Mouse (Mus musculus) thymus, postnatal 10 days (tissue): ENCODE measurements at regions not wholly inside any gene's neighbourhood (a gene's known extent, or its start where the extent isn't known, plus 50 kb on each side); places are given as distances from the start of the nearest gene placed in this dataset.

Experiments used
- DNase-seq, 2 experiments: peaks; one replicate each; pipeline ENCODE4 v3.0.0; 2021; ENCODE audit warnings: low spot score in 2 of 2

DNA sequence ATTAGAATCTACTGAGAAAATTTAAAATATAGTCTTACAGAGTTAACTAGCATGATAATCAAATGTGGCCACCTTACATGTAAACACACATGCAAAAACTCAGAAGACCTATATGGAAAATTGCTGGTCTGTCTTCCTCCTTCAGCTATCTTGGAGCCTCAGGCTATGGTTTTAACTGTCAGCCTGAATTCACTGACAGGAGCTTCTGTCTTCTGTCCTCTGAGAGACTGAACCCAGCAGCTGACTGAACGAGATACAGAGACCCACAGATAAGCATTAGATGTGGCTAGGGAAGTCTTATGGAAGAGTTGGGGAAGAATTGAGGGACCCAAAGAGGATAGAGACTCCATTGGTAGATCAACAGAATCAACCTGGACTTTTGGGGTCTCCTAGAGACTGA is 360.0 kb upstream of the Meox2 start:
- DNase-seq, result no peak

DNA sequence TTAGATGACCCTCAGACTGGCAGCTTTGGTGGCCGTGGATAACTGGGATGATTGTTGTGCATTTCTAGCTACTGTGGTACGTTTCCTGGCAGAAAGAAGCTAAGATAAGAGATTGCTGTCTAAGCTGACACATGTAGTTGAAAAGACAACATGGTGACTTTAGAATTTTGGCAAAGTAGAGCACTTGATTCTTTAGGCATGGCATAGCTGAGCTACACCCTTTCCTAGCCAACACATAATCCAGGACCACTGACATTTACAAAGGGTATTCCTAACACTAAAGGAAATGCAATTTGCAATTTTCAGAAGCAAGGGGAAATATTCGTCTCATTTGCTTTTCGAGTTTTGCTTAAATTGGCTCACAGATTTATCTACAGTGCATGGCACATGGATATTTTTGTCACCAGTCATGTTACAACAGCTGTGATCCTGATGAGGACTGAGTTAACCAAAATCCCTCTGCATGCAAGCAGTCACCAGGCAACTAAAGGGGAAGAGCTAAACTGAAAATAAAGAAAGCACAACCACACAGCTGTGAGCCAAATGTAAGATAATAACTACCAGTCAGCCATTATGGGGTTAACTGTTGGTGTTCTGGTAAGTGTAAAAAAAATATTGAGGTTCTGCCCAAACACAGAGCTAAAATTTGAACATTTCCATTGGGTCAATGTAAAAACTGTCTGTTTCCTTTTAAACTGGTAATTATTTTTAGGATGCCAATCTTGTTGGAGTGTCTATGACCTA is 342.9 kb upstream of the Meox2 start:
- DNase-seq, result no peak

DNA sequence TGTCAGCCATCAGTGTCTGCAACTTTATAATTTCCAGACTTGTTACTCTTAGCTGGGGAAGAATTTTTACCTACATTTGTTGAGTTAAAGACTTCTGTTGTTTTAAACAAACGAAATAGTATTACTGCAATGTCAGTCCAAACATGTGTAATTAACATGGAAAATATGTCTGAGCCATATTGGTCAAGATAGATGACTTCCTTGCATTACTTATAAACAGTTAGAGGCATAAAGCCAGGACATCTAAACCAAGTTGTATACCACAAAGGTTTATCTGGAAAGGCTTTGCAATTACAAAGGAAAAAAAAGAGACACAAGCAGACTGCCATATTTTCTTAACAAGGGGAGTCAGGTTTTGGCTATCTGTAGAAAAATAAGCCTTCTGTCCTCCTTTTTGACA is 342.2 kb upstream of the Meox2 start:
- no peak for DNase-seq

DNA sequence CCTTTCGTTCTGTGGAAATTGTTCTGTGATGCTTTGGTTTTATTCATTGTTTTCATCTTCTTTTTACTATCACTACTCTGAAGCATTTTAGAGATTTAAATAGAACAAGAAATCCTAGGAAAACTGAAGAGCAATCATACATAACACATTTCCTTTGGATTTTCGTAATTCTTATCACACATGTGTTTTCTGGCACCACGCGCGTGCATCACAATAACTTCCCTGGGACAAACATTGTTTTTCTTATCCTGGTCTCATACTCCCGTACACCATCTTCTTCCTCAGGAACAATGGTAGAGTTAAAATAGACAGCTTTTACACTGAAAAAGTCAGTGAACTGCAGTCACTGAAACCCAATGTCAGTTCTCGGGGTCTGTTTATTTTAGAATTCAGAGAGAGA is 327.6 kb upstream of the Meox2 start:
- no peak for DNase-seq

- no peak for DNase-seq
Observed at GRCm38 (mm10) chr12:36790866-36791265, 317.5 kb upstream of the Meox2 start.

DNA sequence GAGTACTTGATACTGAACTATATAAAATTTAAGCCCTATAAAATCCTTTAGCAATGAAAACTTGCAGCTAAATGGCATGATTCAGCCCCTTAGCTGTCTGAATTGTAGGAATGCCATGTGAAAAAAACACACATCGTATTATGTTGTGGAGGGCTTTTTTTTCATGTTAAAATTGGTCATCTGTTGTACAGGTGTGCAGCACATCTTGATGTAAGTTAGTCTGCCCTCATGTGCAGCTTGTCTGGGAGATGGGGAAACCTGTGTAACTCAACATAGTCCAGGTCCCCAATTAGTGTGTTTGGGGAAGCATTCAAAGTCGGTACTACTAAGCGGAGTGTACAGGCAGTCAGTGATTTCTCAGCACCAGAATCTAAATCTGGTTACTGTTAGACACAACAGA is 316.9 kb upstream of the Meox2 start:
- no peak for DNase-seq

- no peak for DNase-seq
Observed at GRCm38 (mm10) chr12:36792205-36792604, 316.1 kb upstream of the Meox2 start.

- no peak for DNase-seq
Observed at GRCm38 (mm10) chr12:36793799-36794198, 314.5 kb upstream of the Meox2 start.

DNA sequence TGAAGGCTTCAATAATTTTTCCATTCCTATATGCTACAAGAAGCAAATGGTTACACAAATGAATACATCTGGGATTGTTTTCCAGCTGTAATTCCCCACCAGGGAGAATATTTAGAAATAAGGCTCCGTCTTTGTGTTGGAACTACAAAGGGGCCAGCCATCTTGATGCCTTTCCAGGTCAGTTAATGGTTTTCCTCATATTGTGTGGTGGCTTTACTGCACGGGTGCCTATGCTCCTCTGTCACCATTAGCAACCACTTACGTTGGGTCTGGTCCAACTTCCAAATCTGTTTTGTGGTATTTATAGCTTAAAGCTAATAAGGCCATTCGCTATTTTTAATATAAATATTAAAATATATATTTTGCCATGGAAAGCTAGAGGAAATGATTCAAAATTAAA is 312.1 kb upstream of the Meox2 start:
- no peak for DNase-seq

DNA sequence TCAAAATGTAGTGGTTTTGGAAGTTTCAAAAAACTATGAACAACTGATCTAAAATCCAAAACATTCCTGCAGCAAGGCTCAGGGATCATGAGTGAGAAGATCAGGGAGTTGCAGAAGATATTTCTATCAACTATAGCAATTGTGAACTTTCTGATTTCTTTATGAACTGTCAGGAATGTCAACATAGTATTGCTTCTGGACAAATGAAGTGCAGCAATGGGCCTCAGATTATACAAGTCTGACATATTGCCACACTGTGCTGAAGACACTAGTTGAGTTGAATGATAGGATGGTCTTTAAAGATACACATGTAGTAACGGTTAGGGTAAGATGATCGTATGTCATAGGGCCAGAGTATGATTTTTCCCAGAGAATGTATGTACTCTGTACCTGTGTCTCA is 290.4 kb upstream of the Meox2 start:
- DNase-seq, result no peak

- DNase-seq, result no peak
Observed at GRCm38 (mm10) chr12:36818852-36819251, 289.5 kb upstream of the Meox2 start.

GRCm38 (mm10) chr12:36826766-36827165 is 281.6 kb upstream of the Meox2 start:
- DNase-seq, result no peak

DNA sequence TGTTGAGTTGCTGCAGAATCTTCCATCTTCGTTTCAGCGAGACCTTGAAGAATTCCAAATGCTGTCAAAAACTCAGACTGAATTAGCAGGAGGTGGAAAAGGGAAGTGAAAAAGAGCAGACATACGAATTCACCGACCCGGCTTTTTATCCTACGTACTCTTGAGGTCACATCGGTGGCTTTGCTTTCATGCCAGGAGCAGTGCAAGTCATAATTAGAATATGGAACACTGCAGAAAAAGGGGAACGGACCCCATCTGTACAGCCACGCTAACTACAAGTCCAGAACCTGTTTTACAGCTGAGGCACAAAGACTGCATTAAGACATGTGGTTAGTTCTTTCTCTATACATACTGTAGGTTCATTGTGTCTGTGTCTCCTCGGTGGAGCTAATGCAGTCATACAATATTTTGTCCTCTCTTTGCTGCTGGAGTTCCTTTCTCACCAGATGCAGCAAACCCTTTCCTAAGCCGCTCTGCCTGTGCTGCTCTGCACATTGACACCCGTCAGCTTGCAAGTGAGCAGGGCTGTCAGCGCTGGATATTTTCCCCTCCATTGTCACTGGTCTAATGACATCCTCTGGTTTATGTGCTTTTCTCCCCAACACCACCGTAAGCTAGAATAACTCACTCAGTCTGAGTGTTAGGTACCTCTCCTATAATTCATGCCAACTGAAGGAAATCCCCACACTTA is 276.9 kb upstream of the Meox2 start:
- no peak for DNase-seq

DNA sequence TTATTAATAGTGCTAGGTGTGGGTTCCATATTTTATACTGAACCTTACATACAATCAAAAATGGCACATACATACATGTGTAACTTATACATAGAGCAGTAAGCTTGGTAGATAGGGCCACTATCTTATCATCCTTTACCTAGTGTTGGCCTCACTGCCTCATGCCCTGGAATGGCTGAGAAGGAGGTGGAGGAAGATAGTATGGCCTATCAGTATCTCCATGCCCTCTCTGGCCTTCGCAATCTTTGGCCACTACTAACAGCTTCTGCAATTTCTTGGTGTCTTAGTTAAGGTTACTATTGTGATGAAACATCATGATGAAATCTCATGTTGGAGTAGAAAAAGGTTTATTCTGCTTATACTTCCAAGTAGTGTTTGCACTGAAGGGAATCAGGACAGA is 265.4 kb upstream of the Meox2 start:
- DNase-seq, result no peak

GRCm38 (mm10) chr12:36845130-36845529 is 263.2 kb upstream of the Meox2 start:
- DNase-seq, result no peak

GRCm38 (mm10) chr12:36849086-36849485 is 259.3 kb upstream of the Meox2 start:
- DNase-seq, result no peak

DNA sequence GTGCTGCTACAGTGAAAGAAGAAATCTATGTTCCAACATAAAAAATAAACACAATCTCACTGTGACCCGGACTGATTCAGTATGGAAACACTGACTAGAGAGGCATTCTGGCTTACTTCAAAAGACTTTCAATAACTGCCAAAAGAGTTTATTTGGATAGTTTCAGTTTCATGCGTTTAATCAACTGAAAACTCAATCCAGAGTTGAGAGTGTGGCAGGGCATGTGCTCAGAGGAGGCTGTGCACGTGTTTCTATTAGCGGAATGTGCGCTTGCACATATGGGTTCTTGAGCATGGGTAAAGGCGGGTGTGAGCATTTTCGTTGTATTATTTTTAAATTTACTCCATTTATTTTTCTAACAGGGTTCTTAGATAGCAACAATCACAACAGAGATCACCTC is 245.2 kb upstream of the Meox2 start:
- DNase-seq, result no peak

- DNase-seq, result no peak
Observed at GRCm38 (mm10) chr12:36880724-36881123, 227.6 kb upstream of the Meox2 start.

DNA sequence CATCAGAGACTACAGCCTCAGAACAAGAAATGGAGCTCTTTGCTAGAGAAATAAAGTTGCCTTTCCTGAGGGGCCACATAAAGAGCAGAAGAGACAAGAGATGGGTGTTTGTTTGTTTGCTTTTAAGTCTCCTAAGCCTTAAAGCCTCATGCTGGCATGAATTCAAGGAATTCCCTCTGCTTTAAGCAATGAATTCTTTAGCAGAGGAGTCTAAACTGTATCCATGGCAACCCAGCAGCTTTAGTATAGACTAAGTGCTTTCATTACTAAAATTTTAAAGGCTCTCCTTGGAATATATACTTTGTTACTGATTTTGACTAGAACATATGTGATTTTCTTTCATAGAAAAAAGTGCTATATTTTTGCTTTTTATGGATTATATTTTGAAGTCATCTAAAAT is 195.0 kb upstream of the Meox2 start:
- no peak for DNase-seq

GRCm38 (mm10) chr12:36917576-36918106 is 190.7 kb upstream of the Meox2 start:
- no peak for DNase-seq

- DNase-seq, result no peak
Observed at GRCm38 (mm10) chr12:36918294-36918876, 190.0 kb upstream of the Meox2 start.

DNA sequence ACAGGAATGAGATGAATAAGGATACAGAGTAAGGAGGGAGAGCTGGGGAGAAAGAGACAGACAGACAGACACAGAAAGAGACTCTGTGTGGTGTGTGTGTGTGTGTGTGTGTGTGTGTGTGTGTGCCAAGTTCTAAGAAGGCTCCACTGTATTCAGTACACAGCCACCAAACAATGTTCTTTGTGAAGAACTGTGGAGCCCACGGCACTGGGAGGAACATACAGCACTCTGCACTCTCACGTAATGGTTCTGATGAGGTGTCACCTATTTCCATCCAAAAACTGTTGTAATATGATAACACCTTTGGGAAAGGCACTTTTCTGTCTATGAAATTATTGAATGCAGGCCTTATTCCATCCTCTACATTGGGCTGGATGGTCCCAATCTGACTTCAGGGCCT is 184.8 kb upstream of the Meox2 start:
- no peak for DNase-seq

GRCm38 (mm10) chr12:36926225-36926624 is 182.1 kb upstream of the Meox2 start:
- DNase-seq, result no peak
